Mouse (Mus musculus): ENCODE measurements at regions not wholly inside any gene's neighbourhood (a gene's known extent, or its start where the extent isn't known, plus 50 kb on each side); places are given as distances from the start of the nearest gene placed in this dataset.

DNA sequence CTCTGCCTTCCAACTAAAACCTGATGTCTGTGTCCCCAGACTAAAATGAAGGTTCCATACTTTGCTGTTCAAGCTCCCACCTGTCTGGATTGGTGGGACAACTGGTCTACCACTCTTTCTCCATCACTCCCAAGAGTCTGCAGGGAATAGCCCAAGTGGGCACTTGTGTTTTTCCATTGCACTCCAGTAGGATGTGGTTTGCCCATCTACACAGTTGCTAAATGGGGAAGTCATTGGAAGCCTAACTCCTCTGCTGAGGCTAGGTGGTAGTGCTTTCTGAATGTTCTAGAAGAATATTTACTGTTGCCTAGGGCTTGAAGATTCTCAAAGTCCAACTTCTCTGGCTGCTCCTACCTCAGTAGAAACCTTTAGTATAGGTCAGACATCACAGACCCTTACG, 125.0 kb downstream of the Mtx3 start:
- ATAC-seq (replicated peaks; ENCODE audit: low read depth, poor library complexity, severe bottlenecking): peak; percentile 52; the same call in 1 of the 2 replicates

DNA sequence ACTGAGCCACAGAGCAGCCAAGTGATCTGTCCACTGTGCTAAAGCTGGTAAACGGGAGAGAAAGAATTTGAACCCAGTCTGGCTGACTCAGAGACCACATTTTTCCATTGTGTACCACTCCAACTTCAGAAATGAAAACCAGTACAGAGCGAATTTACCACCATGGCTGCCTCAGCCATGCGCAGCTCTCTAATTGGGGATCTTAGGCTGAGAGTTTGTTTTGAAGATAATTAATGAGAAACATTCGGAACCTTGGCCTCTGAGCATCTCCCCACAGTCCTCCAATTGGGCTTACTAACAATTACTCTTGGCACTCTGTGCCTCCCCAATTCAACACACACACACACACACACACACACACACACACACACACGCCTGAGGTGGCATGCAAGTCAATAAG, 128.3 kb downstream of the Mtx3 start:
- ATAC-seq (replicated peaks; ENCODE audit: low read depth, poor library complexity, severe bottlenecking): no peak

DNA sequence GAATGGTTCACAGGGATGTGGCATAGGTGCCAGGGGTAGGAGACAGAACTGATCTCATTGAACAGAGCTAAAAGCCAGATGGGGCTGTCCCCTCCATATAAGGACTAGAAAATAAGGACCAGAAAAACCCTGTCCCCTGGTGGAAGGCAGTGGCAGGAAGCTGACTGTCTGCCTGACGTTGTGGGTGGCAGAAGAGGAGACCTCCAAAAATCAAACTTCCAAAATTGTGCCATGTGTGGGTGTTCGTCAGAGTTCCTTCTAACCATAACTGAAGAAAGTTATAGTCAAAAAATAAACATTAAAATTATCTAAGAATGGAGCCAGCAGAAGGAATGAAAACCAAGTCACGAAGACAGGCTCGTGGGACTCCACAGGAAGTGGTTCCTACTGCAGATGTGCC, 129.2 kb downstream of the Mtx3 start:
- ATAC-seq (replicated peaks; ENCODE audit: low read depth, poor library complexity, severe bottlenecking): no peak

DNA sequence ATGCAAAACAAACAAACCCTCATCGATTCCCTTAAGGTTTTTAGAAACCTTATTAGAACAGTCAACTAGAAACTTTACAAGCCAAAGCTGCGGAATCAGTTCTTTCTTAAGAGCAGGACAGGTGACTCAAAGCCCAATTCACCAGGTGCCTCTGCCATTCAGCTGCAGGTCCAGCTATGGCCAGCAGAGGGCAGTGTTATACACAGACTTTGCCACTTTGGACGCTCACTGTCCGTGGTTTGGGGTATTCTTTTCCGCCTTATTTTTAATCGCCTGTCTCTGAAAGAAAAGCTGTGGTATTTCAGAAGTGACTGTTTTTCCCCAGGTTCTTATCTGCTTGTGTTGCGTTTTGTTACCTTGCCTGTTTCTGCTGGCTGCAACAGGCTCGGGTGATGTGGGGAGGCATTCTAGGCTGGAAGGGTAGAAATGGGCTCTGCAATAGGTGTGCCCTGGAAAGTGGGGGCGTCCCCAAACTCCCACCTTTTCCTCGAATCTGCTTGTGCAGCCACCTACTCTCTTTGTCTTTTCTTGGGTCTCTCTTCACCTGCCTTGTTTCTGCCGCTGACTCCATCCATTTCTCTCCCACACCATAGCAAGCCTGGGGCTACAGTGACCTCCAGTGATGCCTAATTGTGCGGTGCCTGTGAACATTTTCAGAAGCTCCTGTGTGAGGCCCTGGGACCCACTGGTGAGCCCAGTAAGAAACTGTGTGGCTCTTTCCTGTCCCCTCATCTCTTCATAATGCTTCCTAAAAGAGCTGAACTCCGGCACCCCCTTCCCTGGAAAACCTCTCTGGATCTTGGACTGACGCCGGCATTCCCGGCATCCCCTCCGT, 142.4 kb downstream of the Mtx3 start:
- peak; percentile 95 for ATAC-seq (replicated peaks; ENCODE audit: low read depth, poor library complexity, severe bottlenecking)

DNA sequence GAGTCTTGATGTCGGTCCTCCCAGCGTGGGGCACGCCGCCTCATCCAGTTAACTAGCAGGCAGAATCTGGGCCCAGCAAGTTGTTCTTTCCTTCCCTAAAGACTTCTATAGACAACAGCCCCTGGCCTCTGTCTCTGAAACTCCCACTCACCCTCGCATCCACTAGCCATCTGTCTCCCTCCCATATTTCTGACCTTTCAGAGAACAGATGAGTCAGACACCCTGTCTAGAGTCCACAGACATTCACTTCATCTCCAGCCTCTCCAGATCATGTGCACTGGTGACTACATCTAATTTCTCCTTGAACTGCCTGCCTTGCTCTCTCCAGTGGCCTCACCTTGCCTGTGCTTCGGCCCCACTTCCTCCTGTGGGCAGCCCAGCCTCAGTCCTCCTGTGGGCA, 143.1 kb downstream of the Mtx3 start:
- no peak for ATAC-seq (replicated peaks; ENCODE audit: low read depth, poor library complexity, severe bottlenecking)

DNA sequence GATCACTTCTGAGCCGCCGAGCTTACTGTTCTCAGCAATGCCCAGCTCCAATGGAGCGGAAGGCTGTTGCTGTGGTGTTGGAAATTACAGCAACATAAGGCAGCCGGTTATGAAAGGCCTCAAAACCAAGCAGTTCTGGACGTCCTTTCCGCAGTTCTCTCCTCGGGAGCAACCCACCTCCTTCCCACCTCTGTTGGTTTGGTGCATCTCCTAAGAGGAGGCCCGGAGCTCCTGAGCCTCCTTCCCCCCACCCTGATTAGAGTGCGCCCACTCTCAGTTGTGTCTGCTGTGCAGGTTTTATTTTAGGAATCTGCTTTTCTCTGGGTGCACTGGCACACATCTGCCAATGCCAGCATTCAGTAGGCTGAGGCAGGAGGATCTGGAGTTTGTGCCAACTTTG, 144.0 kb downstream of the Mtx3 start:
- ATAC-seq (replicated peaks; ENCODE audit: low read depth, poor library complexity, severe bottlenecking): no peak

DNA sequence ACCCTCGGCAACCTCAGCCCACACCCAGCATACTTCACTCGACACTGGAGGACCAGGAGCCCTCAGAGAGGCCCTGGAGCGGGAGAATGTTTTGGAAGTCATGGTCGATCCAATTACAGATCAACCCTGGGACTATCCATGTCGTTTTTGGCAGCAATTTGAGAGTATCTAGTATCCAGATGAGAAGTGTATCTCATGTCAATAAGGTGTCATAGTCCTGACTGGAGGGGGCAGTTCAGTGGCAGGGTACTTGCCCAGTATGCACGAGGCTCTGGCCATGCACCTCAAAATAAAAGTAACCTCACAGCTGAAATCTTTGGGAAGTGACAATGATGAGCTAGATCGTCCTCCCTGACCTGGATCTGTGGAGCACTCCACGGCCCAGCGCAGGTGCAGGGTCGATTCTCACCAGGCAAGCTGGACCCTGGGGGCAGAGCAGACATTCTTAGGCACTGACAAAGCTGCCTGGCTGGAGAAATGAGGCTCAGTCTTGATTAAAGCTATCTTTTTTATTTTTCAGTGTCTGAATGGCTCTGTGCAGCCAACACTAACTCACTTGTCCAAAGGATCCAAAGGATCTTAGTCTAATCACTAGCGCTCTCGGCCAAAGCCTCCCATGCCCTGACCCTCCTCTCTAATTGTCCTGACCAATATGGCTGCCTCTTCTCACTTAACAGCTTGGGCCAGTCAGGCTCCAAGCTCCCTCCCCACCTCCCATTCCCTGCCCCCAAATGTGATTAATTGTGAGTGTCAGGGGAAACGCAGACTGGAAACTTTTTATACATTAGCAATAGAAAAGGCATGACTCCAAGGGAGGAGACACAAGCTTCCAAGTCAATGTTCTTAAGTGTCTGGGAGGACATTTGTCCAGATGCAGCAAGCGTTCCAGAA, 146.0 kb downstream of the Mtx3 start:
- ATAC-seq (replicated peaks; ENCODE audit: low read depth, poor library complexity, severe bottlenecking): no peak

Data from common myeloid progenitor, adult 5-6 weeks (primary cell).